Mouse (Mus musculus) thymus, postnatal 10 days (tissue): ENCODE data around the gene Sntg2.

Source experiments
- DNase-seq, 2 experiments: peaks; one replicate each; pipeline ENCODE4 v3.0.0; 2021; ENCODE audit warnings: low spot score in 2 of 2

Gene Sntg2

DNA sequence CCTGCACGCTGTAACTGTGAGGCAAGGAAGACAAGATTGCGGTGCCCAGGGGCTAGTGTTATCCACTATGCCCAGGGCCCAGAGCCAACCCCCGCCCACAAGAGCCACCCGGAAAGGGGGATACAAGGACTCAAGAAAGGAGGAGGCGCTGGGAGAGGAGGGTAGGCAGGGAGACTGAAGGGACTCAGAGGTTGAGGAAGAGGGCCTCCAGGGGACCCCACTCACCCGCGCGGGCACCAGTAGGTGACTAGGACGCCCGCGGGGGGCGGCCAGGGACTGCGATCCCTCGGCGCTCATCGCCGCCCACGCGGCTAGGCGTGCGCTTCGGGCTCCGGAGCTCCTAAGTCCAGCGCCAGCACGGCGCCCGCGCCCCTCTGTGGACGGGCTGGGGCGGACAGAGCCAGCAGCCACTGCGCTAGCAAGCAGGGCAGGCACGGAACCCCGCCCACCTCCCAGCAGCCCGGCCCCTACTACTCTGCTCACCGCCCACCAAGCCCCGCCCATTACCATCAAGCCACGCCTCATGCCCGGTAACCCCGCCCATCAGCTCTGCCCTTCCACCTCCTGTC, at the start of gene Sntg2:
TSS of gene Sntg2 (minus strand) at position 443 of the 569 bp plus-strand sequence.
- peak; percentile 6 to 19 for DNase-seq

DNA sequence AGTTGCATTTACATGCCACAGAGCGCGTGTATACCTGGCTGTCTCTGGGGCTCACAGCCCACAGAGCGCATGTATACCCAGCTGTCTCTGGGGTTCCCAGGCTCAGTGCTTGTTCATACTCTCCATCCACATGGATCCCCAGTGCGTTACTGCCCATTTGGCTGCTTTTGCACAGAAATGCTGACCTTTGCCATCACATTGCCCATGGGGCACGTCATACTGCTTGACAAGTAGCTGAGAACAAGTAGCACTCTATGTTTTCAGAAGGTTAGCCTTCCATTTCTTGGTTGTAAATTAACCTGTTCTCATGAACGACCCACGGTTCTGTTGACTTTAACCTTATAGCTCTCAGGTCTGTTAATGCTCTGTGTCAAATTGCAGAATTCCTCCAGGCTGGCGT, 43.4 kb upstream of the Sntg2 start:
- no peak for DNase-seq

DNA sequence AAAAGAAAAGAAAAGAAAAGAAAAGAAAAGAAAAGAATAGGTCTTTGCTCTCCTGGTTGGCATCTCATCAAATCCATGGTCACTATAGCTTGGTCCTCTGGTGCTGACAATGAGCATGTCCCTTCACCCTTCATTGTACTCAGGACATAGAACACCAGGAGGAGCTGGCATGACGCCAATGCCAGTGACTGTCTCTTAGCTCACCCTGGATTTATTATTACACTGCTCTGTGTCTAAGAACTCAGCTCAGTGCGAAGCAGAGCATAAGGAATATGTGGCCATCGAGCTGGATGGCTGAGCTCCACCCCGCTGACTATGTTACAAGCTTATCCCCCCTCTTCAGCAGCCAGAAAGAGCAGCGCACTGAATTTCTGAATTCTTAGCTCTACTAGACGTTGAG, 42.8 kb upstream of the Sntg2 start:
- no peak for DNase-seq

DNA sequence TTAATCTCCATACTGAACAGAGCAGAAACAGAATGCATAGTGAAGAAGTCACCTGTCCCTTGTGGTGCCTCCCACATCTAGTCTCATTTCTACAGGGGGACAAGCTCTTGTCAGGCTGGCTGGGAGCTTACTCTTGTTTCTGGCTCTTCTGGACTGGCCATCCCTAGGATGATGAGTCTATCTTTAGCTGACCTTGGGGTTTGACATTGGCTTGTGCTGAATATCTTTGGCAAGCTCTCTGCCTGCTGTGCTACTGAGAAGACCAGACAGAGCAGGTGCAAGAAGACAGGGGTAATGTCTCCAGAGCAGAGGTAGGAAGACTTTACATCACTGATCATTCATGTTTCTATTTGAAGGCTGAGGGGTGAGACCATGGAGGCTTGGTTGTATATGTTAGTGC, 29.5 kb upstream of the Sntg2 start:
- DNase-seq: no peak

DNA sequence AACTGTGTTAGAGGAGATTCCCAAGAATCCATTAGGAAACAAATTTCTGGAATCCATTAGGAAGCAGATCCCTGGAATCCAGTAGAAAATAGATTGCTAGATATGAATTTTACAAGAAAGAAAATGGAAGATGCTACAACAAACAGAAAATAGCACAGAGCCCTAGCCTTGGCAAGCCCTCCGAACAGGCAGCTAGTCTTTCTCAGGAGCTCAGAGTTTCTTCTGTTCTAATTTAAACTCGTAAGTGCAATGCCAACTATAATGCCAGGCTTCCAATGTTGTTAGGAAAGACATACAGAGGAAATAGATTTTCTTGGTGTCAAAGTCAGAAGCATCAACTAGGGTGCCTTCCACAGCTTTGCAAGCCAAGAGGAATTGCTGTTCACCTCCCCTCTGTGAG, 27.4 kb upstream of the Sntg2 start:
- DNase-seq: no peak

DNA sequence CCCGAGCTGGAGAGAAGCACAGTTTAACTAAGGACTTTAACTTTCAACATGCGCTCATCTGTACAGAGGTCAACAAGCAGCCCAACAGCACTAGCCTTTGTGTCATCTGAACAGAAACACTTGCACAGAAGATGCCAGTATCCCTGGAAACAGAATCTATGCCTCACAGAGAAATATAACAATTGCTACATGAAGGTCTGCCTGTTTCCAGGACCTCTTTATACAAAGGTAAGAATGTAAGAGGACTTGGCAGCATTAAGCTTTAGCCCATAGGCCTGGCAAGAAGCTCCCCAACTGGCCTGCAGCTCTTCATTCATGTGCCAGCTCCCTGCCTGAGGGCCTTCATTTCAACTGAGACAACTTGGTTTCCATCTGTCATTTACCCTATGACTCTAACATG, 26.9 kb upstream of the Sntg2 start:
- no peak for DNase-seq

DNA sequence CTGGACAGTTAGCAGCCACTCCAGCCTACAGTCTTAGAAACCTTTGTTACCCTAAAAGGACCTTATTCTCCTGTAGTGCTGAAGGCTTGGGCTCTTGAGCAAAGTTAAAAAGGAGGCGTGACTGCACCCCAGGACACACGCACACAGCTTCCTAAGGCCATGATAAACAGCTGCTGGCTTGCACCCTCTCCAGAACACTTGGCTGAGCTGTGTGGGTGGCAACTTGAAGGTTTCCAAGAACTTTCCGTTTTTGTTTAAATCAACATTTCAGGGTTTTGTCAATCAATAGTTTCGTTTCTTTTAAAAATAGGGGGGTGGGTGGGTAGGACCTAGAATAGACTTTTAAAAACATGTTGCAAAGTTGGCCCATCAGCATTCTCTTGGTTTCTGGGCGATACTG, 882 bp downstream of the Sntg2 start:
- no peak for DNase-seq

DNA sequence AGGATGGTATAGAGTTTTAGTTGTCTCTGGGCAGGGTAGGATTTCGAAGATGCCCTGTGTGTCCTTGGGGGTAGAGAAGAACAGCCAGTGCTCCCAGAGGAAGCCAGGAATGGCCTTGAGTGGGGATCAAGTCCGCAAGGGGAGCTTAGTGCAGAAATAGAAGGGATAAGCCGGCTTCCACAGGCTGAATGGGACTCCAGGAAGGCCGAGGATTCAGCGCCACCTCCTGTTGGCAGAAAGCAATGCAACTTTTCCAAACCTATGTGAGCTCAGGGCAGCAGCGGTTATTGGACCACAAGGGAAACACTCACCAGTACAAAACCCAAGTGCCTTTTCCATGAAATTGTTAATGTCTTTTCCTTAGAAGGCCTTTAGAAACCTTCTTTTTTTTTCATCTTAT, 3.4 kb downstream of the Sntg2 start:
- no peak for DNase-seq

DNA sequence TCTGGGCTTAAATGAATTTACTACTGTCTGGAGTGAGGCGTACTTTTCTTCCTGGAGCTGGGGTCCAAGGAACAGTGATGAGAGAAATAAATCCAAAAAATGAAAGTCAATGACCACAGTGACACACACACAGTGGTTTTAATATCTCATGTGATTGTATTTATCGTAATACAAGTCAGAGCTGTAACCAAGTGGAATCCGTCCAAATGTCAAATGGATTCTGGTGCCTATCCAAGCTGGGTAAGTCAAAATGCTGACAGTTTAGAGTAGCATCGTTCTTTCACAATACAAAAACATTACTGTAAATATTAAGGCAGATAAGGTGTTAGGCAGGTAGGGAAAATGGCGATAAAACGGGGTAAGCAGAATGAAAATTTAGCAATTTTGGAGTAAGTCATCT, 4.0 kb downstream of the Sntg2 start:
- DNase-seq: no peak

DNA sequence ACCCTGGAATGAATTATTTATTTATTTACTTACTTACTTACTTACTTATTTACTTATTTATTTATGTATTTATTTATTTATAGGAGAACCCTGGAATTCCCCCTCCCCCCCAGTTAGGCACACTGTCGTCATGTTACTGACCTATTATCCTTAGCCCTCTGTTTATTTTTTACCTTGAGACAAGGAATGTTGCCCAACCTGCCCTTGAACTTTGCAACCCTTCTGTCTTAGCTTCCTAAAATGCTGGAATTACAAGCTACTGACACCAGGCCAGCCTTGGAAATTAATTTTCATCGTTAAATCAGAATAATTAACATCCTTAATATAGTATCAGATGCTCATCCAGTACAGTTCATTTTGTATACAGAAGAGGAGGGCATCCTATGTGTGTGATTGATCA, 10.9 kb downstream of the Sntg2 start:
- DNase-seq: no peak

DNA sequence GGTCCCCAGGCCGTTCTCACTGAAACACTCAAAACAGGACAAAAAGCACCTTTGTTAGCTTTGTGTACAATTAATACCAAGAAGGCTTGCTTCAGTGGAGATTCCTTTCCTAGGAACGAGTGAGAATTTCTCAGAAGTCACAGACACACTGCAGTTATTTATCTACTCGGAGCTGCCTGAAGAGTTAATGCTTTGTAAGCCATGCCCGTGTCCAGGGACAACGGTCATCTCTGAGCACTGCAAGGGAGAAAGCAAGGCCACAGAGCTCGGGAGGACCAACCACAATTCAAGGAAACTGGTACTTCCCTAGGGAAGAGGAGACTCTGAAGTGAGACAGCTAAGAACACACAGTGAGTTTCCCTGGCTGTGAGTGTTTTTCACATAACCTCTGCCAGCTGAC, 15.5 kb downstream of the Sntg2 start:
- DNase-seq: no peak

DNA sequence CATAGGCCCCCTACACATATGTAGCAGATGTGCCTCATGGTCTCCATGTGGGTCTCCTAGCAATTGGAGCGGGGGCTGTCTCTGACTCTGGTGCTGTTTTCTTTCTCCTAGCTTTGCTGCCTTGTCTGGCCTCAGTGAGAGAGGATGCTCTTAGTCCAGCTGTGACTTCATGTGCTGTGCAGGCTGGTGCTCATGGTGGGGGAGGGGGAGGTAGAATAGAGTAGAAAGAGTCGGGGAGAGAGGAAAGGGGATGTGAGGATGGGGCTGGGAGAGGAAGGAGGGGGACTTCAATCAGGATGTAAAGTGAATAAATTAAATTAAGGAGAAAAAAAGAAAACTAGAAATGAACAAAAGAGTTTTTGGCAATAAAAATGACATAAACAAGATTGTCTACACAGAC, 20.8 kb downstream of the Sntg2 start:
- DNase-seq: no peak

DNA sequence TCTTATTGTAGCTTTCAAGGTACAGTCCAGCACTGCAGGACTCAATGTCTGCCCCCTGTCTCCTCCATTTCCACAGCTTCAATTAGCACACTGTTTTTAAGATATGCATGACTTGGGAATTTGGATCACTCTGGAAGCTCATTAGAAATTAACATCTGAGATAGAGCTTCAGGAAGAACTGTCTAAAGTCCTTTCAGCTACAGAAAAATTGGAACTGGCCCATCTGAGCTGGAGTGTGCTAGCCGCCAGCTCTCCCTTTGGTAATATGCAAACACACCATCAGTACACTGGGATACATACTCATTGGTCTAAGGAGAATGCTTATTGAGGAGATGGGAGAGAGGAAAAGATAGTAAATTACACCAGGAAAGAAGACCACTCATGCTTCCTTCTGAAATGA, 25.1 kb downstream of the Sntg2 start:
- DNase-seq: no peak

DNA sequence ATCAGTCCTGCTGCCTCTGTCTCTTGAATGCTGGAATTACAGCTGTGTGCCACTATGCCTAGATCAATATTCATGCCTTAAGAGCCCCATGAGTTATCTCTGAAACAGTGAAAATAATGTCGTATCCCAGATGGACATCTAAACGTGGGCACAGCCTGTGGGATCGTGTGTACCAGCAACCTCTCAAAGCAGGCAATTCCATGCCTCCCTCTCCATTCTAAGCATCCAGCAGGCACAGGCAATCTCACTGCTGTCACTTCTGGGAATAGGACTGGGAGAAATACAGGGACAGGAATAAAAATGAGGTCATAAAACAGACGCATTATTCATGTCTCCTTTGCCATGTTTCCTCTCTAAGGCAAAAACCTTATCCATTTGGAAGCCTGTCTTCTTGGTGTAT, 25.9 kb downstream of the Sntg2 start:
- no peak for DNase-seq

DNA sequence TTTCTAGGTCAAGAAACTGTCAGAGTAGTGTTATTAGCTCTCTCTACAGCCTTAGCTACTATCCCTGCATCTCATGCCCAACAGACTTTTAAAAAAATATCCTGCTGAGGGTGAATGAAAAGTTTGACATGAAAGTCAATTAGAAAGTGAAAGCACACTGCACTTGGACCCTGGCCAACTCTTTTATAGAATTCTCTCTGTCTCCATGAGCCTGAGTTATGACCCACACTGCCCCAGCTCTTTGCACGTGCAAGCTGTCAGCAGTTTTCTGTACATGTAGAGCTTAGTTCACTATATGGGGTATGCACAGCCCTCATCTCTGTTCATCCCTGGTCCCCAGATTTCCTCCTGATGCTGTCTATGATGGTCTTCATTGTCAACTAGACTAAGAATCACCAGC, 28.4 kb downstream of the Sntg2 start:
- DNase-seq: no peak

DNA sequence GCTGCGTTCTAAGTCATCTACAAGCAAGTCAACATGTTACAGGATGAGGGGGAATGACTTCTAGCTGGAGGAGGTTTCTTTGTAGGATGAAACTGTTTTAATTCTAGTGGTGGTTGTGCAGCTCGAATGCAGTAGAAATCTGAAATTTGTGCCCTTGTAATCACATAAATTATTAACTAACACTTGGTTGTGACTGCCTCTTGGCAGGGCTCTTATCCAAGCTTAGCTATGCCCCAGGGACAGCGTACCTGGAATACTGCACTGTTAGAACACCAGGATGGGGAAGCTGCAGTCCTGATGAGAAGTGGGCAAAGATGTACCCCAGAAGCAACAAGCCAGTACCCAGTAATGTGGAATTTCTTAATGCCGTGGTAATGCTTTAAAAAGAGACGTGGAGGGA, 36.9 kb downstream of the Sntg2 start:
- no peak for DNase-seq

DNA sequence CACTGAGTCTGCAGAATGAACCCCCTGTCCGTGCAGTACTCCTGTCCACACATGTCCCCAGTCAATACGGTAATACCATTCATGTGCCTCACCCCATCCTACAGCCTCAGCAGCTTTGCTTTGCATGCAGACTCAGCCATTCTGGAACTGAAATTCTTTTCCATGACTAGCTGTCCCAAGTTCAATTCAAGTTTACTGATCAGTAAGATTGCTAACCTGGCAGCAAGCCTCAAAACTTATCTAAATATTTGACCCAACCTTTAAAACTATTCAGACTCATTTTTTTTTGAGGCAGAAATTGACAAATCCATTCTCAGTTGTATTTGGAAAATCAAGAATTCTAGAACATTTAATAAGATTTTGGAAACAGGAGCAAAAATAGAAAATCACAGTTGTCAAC, 38.7 kb downstream of the Sntg2 start:
- no peak for DNase-seq

DNA sequence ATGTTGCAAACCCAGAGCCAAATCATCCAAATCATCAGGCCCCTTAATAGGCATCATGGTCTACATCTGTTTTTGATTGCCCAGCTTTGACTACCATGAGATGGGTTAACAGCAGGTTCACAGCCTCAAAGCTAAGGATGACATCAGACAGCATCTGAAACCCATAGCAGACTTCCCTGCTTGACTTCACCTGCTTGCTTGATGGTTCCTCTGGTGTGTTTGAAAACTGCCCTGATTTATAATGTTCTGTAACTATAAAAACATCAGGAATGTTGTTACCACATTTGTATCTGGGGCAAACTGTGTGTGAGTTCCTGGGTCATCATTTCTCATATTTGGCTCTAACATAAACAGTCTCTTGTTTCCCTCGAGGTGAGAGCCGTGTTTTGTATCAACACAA, 55.2 kb downstream of the Sntg2 start:
- no peak for DNase-seq

DNA sequence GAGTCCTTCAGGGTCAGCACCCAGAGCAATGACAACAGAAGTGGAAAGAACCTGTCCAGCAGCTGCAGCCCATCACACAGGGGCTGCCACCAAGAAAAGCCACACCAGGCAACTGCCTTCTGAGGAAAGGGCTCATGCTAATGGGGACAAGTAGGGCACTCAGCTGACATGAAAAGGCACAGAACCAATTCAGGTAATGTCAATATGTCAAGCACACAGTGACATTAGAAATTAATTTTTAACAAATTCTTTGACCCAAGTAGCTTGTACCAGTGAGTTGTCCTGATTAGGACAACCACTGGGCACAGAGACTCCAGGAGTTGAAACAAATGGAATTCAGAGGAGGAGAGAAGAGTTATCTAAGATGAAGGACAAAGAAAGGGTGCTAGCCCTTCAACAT, 60.2 kb downstream of the Sntg2 start:
- no peak for DNase-seq

DNA sequence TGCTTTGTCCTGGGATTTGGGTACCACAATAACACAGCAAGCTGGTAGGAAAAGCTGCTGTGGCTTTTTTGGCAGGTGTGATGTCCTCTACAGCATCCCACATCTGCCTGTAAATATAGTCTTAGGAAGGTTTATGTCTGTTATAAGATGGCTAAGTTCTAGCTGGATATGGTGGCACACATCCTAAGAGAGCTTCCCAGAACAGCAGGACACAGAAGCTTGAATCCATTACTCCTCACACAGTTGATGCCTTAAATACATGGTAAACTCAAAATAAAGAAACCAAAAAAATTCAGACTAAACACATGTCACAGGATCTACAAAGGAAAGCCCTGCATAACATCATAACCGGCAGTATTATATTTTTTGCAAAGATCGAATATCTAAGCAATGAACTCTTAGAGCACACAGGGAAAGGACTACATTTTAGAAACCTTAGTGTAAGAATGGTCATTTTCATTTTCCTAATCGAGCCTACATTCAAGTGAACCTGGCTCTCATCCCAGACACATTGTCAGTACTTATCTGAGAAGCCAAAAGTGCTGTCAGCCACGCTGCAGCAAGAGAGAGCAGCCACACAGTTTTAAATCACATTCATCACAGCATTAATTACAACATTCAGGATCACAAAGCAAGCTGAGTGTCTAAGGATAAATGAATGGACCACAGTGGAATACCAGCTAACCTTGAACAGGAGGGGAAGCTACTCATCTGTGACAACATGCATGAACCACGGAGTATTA, 64.8 kb downstream of the Sntg2 start:
- DNase-seq: no peak

DNA sequence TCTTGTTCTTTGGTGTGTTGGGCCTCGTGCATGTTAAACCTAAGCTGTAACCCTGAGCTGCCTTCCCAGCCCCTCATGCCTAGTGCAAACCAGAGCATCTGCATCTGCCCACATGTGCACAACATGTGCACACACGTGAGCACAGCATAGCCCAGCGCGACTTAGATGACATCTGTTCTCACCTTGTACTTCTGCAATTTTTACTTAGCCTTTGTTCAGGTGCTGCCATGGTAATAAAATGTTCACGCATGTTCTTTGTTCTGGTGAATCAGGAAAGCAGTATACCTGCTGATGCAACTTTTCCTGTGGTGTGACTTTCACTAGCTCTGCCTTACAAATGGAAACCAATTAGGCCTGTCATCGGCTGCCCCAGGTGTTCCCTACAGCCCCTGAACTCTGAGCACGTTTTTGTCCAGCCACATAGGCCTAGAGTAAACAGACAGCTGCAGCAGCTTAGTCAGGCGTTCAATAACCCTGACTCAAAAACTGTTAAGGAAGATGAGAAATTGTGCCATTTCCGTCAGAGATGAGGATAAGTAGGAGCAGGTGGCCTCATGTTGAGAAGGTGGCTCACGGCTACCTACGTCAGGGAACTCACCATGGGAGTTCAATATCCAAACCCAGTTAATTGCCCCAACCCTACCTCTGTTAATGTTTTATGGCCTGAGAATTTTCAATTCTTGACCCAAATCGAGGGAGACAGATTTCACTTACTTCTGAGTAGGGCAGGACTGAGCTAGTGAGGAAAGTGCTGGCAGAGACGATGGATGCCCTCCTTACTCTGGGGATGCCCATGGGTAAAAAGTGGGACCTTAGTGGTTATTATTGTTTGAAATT, 80.2 kb downstream of the Sntg2 start:
- DNase-seq: no peak

DNA sequence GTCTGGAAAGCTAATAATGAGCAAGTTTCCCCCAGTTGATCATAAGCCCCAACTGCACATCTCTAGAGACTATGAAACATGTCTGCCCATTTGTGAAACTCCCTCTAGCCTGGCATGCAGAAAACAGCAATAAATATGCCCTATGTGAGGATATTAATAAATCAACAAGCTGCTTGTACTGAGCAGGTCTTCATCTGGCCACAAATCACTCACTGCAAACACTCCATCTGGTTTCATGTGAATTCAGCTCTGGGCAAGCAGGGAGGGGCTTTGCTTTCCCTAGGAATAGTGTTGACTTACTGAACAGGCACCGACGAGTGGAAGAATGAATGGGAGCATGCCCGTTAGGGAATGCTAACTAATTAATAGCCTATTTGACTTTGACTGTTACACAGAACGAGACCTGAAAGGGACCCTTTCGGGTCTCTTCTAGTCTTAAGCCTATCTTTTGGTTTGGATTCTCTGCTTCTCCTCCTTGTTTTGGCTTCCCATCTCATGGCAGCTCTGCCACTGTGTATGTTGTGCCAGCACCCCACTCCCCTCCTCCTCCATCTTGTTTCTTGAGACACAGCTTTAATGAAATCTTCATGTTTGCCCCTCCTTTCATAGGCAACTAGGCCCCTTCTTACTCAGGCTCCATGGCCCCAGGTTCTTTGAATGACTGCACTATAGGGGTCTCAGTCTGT, 86.1 kb downstream of the Sntg2 start:
- no peak for DNase-seq

DNA sequence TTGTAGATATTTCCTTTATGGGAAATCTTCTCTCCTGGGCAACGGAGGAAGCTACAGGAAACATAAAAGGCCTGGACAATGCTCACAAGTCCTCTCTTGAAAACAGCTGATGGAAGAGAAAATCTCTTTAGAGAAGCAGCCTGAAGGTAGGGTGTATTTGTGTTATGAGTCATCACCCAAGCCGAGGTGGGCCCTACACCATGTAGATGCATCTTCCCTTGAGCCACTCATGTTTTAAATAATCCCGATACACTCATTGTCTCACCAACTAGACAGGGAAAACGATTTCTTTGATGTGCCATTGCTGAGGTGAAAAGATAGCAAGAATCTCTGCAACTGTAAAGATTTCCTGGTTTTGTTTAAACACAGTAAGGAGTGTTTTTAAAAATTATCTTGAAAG, 89.4 kb downstream of the Sntg2 start:
- DNase-seq: no peak
